Mouse (Mus musculus) kidney, postnatal 0 days (tissue): Measurements from ENCODE around the gene Rbm44. TPM values are rescaled to one million over a fixed set of nuclear protein-coding genes. Genes with fewer than 3 reads are reported as not detected.

Experiments used
- ATAC-seq: fragments of 200-750 bp; cut with Nextera tagmentation; replicated peaks from 2 replicates; pipeline ENCODE4 v1.8.0; 2017; ENCODE audit warnings: low read depth, moderate number of reproducible peaks, moderate TSS enrichment, moderate library complexity; ENCODE audit not compliant: low FRiP score
- DNase-seq: peaks from one replicate; pipeline ENCODE4 v3.0.0-alpha.2; 2016; ENCODE audit warnings: low spot score
- H3K27ac ChIP-seq: fragments of 300-500 bp; sonication (generic); 2 replicates; pipeline ENCODE4 v1.5.1; 2014; ENCODE audit warnings: mild to moderate bottlenecking
- H3K27me3 ChIP-seq: fragments of 300-500 bp; sonication (generic); 2 replicates; pipeline ENCODE4 v1.6.1; 2014; ENCODE audit warnings: low read length, mixed read lengths; ENCODE audit not compliant: insufficient read depth
- H3K36me3 ChIP-seq: fragments of 300-500 bp; sonication (generic); 2 replicates; pipeline ENCODE4 v1.6.1; 2014; ENCODE audit warnings: low read length, mixed read lengths; ENCODE audit not compliant: insufficient read depth
- H3K4me1 ChIP-seq: fragments of 300-500 bp; sonication (generic); replicated peaks from 2 replicates; pipeline ENCODE4 v1.6.1; 2014; ENCODE audit warnings: antibody characterized with exemption, low read length, mixed read lengths; ENCODE audit not compliant: insufficient read depth
- H3K4me2 ChIP-seq: fragments of 300-500 bp; sonication (generic); 2 replicates; pipeline ENCODE4 v1.6.1; 2014; ENCODE audit warnings: mild to moderate bottlenecking, low read length, moderate library complexity, mixed read lengths
- H3K4me3 ChIP-seq: fragments of 300-500 bp; sonication (generic); replicated peaks from 2 replicates; pipeline ENCODE4 v1.5.1; 2014; ENCODE audit warnings: low read depth, low read length
- H3K9ac ChIP-seq: fragments of 300-500 bp; sonication (generic); 2 replicates; pipeline ENCODE4 v1.6.1; 2014; ENCODE audit warnings: low read depth, low read length
- H3K9me3 ChIP-seq: fragments of 300-500 bp; sonication (generic); replicated peaks from 2 replicates; pipeline ENCODE4 v1.6.1; 2016; ENCODE audit warnings: low read length, inconsistent platforms, mixed read lengths
- CTCF ChIP-seq: IDR thresholded peaks from 2 replicates; pipeline ENCODE4 v1.5.1; 2016; ENCODE audit warnings: antibody characterized with exemption, low read depth, mild to moderate bottlenecking, moderate library complexity
- WGBS: fragments of 180-500 bp; shearing (Covaris S2); extraction: QIAGEN DNeasy Blood & Tissue Kit; methylation state at CpG from one replicate; pipeline ENCODE4 v1.1.7; 2014; 5-methylcytosine and 5-hydroxymethylcytosine counted together
- polyA plus RNA-seq: library from polyadenylated mRNA; unstranded; fragments of >200 nt; fragmentation: Nextera tagmentation; extraction: Ambion mirVana; gene quantifications from 2 replicates; pipeline ENCODE4 v1.2.1, GENCODE M21; 2015

Gene Rbm44
- polyA plus RNA-seq, 1 experiment from 2014 or later: 0.20 TPM

GRCm38 (mm10) chr1:91216504-91217267, 71.8 kb downstream of the Rbm44 start:
- Histone ChIP-seq H3K9ac (no peak overlapping the region), H3K36me3 (no peaks in the 10 kb centered on the region), H3K4me3 (no peak overlapping the region), H3K27ac (no peak overlapping the region), H3K4me1 (no peaks in the 10 kb centered on the region), H3K4me2 (no peak overlapping the region), H3K27me3 (no peaks in the 10 kb centered on the region), H3K9me3 (no peaks in the 10 kb centered on the region)
- DNase-seq: peak; percentile 16
- WGBS: 37% methylated on average over 10 of the region's 10 CpGs
- TF ChIP-seq CTCF: no peak
- ATAC-seq: no peak

DNA sequence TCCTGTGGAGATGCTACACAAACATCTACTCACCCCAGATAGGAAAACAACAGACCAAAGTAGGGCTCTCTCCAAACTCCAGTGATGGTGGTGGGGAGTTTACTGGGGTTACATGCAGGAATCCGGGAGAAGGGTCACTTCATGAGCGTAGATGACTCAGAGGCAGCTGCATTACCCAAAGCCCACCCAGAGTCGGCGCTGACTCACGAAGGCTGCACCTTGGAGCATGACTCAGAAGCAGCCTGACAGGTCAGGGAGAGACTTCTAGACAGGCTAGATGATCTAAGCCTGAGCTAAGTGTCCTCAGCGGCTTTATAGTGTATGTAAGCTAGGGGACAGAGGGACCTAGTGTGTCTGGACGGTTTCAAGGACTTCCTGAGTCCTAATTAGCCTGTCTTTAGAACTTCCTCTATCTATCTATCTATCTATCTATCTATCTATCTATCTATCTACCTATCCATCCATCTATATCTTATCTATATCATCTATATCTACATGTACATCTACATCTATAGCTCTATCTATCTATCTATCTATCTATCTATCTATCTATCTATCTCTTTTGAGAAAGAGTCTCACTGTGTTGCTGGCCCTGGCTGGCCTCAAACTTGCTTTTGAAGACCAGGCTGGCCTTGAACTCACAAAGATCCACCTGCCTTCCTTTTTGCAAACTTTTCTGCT, 74.9 kb downstream of the Rbm44 start:
- Histone ChIP-seq H3K4me2 (no peak overlapping the region), H3K27ac (no peak overlapping the region), H3K4me1 (no peaks in the 10 kb centered on the region), H3K9ac (no peak overlapping the region), H3K27me3 (no peaks in the 10 kb centered on the region), H3K4me3 (no peak overlapping the region), H3K36me3 (no peaks in the 10 kb centered on the region), H3K9me3 (no peaks in the 10 kb centered on the region)
- no peak for TF ChIP-seq CTCF
- WGBS: 77% methylated on average over 7 of the region's 7 CpGs
- ATAC-seq (no peak), DNase-seq (no peak)

DNA sequence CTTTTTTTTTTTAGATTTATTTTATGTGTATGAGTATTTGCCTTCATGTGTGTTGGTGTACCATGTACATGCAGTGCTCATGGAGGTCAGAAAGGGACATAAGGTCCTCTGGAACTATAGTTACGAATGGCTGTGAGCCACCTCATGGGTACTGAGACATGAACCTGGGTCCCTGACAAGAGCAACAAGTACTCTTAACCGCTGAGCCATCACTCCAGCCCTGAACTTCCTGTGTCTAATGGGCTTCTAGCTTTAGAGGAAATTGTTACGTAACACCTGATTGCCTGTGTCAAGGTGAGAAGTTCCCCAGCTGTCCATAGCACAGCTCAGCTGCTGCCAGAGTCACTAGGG, 75.4 kb downstream of the Rbm44 start:
- Histone ChIP-seq H3K9me3 (no peaks in the 10 kb centered on the region), H3K4me1 (no peaks in the 10 kb centered on the region), H3K9ac (no peak overlapping the region), H3K36me3 (no peaks in the 10 kb centered on the region), H3K4me2 (no peak overlapping the region), H3K27me3 (no peaks in the 10 kb centered on the region), H3K27ac (no peak overlapping the region), H3K4me3 (no peak overlapping the region)
- DNase-seq (no peak), ATAC-seq (no peak)
- TF ChIP-seq CTCF: no peak
- WGBS: 64% methylated on average over 3 of the region's 3 CpGs

Other genes starting within 250 kb of the Rbm44 start
- 0.34 and 0.93 TPM in 2 replicates for gene Mlph, start 230.0 kb upstream of the Rbm44 start, polyA plus RNA-seq
- gene Prlh, start 192.0 kb upstream of the Rbm44 start, polyA plus RNA-seq: not detected in 2 replicates
- gene Rab17, start 175.4 kb upstream of the Rbm44 start, polyA plus RNA-seq: 21.3 and 23.3 TPM in 2 replicates
- 46.3 and 56.9 TPM in 2 replicates for gene Lrrfip1, start 146.4 kb upstream of the Rbm44 start, polyA plus RNA-seq
- 2.1 and 2.5 TPM in 2 replicates for gene Ramp1, start 34.7 kb downstream of the Rbm44 start, polyA plus RNA-seq
- 67.3 and 68.6 TPM in 2 replicates for gene Ube2f, start 105.2 kb downstream of the Rbm44 start, polyA plus RNA-seq
- gene Scly, start 153.2 kb downstream of the Rbm44 start, polyA plus RNA-seq: 23.7 and 28.4 TPM in 2 replicates
- 0.05 and 0.09 TPM in 2 replicates for gene Espnl, start 177.0 kb downstream of the Rbm44 start, polyA plus RNA-seq
- gene Klhl30, start 205.9 kb downstream of the Rbm44 start, polyA plus RNA-seq: 0.22 and 0.39 TPM in 2 replicates
- gene Erfe, start 221.3 kb downstream of the Rbm44 start, polyA plus RNA-seq: 0.84 and 1.2 TPM in 2 replicates